Comparison of ENCODE assay signal across 8 mouse cellular contexts in the genomic region with DNA sequence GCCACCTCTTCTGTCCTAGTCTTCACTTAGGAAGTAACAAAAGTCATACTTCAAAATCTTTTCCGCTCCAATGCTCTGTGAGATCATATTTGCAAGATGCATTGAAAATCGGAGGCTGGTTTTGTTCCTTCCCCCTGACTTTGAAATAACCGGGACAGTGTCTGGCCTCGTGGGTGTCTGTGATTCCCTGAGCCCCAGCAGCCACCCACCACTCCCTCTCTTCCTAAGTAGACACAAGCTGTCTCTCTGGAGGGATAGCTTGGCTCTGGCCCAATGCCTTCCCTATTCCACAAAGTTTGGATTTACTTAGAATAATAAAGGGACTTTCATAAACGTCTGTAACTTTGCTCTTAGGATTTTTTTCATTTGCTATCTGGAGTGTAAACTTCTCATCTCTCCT.
"Had no signal": no experiment of that assay in that cellular context is flagged by ENCODE, and none has a peak within 500 bp of the region (broad histone marks: within the 10 kb centered on the region; RNA-seq: fewer than 3 reads in every experiment).

No protein-coding gene starts in this region.

- H3K9me3 ChIP-seq: liver, embryonic 12.5 days; midbrain, embryonic 13.5 days had no signal

- H3K4me3 ChIP-seq: layer of hippocampus, adult 2 months; liver, embryonic 12.5 days; midbrain, embryonic 13.5 days had no signal

- H3K4me1 ChIP-seq: liver, embryonic 12.5 days had no signal

- H3K9ac ChIP-seq: liver, embryonic 12.5 days; midbrain, embryonic 13.5 days had no signal

- ATAC-seq: liver, embryonic 12.5 days; midbrain, embryonic 13.5 days had no signal

- H3K27ac ChIP-seq: layer of hippocampus, adult 2 months; liver, embryonic 12.5 days; midbrain, embryonic 13.5 days had no signal

- H3K36me3 ChIP-seq: liver, embryonic 12.5 days; midbrain, embryonic 13.5 days had no signal

- H3K4me2 ChIP-seq: liver, embryonic 12.5 days; midbrain, embryonic 13.5 days had no signal

- DNase-seq: kidney, adult 18-20 months; kidney, postnatal 10 days; kidney, postnatal 4 days; thymus, adult 2 months; thymus, postnatal 25 days had no signal

- H3K27me3 ChIP-seq: liver, embryonic 12.5 days; midbrain, embryonic 13.5 days had no signal
